Mouse (Mus musculus) left cerebral cortex, postnatal 25 days (tissue): ENCODE data around the gene 1700125H20Rik. TPM values are rescaled to one million over a fixed set of nuclear protein-coding genes. Genes with fewer than 3 reads are reported as not detected.
"Not testable (repeated sequence)": the region's sequence is repeated elsewhere in the genome, so short reads cannot be mapped to it uniquely, and the experiment has no call there.

ENCODE experiments used
- DNase-seq, 2 experiments: peaks; one replicate each; pipeline ENCODE4 v3.0.0; 2022; ENCODE audit warnings: low spot score in 2 of 2, mixed read lengths in 1 of 2
- intact Hi-C: fragments of 180-260 bp; cut with DNase I; formaldehyde crosslinking; loops from one replicate; pipeline ENCODE4 v1.15.1; 2025
- total RNA-seq, 2 experiments: library from RNA; stranded (reverse); gene quantifications; 2 replicates each; pipeline ENCODE4 v1.2.3; 2021

Gene 1700125H20Rik
- under 1 TPM in 1 of 2 experiments, not detected in 1; 0.57 TPM for total RNA-seq

DNA sequence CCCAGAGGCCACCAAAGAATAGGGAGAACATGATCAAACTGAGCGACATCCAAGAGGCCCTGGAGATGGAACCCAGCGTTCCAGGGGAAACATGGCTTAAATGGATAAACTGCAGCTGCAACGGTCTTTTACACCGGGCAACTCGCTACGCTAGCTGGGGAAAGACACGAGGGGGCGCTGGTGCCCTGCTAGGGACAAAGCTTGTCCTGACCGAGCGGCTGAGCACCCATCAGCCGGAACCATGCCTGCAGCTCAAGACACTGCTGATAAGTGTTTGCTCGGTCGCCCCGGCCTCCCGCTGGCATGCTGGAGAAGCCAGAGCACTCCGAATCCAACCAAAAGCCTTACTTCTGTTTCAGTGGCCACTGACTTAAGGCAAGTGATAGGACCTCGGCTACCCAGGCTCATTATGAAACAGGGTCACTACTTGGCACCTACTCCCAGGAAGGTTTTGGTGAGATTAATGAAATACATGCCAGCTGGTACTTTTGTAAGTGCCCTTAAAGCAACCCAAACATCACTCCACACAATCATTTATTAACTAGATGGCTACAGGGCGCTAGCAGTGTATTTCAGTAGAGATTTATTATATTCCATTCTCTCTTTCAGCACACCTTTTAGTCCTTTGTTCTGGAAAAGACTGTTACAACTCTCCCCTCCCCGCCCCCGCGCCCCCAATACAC lies at the start of gene 1700125H20Rik:
TSS of gene 1700125H20Rik (plus strand) at position 347 of the 683 bp plus-strand sequence.
- DNase-seq = peak; percentile 85 to 89
- intact Hi-C loops = loop anchor here (2.0 kb wide), 1 partner anchor 91 kb away; no protein-coding TSS in a partner anchor

DNA sequence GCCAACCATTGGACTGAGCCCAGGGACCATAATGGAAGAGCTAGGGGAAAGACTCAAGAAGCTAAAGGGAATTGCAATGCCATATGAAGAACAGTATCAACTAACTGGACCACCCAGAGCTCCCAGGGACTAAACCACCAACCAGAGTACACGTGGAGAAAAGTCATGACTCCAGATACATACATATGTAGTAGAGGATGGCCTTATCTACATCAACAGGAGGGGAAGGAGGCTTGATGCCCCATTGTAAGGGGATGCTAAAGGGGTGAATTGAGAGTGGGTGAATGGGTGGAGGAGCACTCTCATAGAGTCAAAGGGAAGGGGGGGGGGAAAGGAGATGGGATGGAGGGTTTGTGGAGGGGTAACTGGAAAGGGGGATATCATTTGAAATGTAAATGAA lies 48.1 kb upstream of the 1700125H20Rik start:
- no peak for DNase-seq
- intact Hi-C loops = no loop called here

DNA sequence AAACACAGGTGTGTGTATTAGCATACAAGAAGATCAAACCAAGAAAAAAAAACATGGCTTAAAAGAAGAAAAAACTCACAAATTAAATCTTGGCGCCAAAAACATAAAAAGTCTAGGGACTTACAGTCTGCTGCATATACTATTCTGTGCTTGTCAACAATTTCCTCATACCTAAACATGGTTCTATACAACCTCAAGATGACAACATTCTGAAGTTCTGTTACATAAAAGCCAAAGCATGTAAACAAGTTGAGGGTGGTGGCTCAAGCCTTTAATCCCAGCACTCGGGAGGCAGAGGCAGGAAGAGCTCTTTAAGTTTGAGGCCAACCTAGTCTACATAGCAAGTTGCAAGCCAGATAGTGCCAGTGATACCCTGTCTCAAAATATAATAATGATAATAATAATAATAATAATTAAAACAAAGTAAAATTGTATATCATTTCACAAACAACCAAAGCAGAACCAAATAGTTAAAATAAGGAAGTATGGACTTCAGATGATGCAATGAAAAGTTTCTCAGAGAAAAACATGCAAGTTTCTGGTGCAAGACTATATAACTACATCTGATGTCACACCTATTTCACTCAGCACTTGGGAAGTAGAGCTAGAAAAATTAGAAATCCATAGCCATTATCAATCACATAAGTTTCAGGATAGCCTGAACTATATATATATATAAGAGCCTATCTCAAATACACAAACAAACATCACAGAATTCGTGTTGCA lies 46.8 kb upstream of the 1700125H20Rik start:
- intact Hi-C loops = no loop called here
- no peak for DNase-seq

DNA sequence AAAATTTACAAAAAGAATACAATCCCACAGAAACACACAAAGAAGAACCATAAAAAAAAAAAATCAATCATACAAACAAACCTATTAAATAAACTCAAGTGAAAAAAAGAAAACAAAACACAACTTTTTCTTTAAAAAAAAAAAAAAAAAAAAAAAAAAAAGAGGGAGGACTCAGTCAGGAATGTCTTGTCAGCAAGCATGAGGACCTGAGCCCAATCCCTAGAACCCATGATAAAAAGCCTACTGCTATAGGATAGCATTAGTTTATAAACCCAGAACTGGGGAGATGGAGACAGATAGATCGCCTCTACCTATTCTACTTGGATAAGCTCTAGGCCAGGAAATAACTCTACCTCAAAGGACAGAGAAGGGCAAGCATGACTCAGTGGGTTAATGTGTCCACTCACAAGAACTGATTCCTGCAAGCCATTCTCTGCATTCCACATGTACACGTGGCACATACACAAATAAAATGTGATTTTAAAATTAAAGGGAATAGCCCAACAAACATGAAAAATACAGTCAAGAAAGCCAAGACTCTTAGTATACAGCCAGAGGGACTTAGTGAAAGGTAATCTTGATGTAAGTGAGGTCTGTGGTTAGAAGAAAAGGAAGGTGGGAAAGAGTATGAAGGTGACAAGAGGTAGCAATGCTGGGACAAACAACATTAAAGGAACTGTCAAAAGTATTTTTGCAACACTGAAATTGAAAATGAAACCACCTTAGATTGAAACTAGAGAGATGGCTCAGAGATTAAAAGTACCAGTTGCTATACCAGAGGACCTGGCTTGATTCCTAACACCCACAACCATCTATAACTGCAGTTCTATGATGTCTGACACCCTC lies 43.7 kb upstream of the 1700125H20Rik start:
- intact Hi-C loops = no loop called here
- DNase-seq = peak in 1 of 2 experiments; percentile 10

DNA sequence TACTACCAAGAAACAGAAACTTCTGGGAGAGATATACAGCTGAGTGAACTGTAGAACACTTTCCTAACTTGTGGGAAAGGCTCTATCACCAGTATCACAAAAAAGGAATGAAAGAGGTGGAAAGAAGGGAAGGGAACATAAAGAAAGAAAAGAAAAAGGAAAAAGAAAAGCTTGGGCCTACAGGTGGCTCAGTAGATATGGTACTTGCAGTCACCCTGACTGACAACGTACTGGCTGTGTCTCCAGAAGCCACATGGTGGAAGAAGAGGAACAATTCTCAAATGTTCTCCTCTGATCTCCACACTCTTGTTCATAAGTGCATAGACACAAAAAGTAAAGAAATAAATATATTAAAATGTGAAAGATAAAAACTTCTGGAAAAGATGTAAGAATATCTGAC lies 41.3 kb upstream of the 1700125H20Rik start:
- DNase-seq = no peak
- intact Hi-C loops = no loop called here

DNA sequence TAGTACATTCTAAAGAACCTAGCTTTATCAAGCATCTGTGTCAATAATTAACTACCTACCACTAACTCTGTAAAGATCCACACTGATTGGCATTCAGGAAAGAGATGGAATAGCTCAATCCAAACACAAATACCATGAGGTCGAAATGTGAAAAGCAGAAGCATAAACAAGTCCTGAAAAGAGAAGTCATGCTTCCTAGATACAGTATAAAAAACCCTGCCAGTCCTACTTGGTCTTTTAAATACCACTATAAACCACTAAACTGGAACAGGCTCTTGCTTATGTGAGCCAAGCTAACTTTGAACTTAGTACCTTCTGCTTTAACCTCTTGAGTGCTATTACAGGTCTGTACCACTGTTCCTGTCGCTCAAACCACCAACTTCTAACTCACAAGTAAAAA lies 38.7 kb upstream of the 1700125H20Rik start:
- no peak for DNase-seq
- intact Hi-C loops = no loop called here

DNA sequence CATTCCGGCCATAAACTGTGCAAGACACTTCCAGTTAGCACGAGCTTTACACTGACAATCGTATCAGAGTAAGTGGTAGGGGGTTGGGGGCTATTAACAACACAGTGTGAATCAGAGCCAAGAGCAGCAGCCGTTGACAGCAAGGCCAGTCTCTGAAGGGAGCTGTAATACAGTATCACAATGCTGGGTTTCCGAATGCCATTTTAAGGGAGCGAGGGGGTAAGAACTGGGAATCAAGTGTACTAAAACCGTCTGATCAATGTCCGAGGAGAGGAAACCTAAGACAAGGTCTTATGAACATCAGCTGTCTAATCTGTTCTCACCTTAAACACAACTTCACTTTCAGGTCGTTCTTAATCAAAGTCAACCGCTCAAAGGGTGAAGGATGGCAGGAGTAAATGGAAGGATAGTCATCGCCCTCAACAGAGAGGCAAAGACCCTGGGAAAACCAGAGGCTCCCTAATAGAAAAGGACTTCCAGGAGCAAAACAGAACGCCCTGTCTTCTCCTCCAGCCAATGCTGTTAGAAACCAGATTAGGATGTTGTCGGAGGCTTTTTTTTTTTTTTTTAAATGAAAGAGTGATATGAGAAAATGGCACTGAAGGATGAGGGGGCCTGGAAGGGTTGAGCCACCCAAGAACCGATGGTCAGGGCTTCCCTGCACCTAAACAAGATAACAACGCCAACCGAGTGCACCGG lies 31.3 kb upstream of the 1700125H20Rik start:
- intact Hi-C loops = loop anchor here (1.0 to 5.0 kb wide), 2 partner anchors 172 to 267 kb away; partner anchors contain the start of genes Ggnbp2 and Ppm1d
- DNase-seq = peak; percentile 12 to 15

DNA sequence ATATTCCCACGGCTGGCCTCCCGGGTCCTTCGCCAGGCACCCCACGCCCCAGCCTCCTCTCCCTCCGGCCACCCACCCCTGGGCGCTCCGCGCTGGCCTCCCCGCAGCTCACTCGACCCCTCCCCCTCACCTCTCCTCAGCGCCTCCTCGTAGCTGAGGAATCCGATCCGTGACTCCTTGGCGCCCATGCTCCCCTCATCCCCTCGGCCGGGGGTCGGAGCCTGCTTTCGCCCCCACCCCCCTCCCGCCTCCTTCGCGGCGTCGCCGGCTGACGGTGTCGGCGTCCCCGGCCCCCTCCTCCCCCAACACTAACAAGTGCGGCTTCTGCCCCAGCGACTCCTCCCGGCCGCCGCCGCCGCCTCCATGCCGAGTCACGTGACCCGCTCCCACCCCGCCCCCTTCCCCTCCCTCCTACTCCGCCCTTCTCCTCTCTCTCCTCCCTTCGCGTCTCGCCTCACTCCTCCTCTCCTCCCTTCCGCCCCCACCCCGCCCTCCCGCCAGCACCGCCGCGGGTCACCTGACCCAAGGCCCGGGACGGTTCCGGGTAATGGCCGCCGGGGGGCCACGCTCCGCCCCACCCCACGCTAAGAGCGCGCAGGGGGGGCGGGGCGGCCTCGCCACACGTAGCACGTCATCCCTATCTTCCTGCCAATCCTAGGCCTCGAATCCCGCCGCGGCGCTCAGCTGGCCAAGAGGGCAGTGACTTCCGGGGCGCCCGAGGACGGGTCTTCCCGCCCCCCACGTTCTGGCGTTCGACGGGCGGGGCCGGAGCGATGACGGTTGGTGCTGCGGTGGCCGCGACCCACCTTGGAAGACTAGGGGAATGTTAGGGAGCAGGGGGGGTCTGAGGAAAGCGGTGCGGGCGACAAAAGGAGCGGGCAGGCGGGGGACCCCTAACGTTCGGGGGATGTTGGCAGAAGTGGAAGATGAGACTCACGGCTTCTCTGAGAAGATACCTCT lies 30.3 kb upstream of the 1700125H20Rik start, which contains the start of gene Usp32:
TSS of gene Usp32 (minus strand) at position 581 of the 960 bp plus-strand sequence.
- intact Hi-C loops = loop anchor here (1.0 to 5.0 kb wide), 3 partner anchors 94 to 268 kb away; partner anchors contain the start of genes Ggnbp2 and Ppm1d
- DNase-seq = peak; percentile 97 to 98

DNA sequence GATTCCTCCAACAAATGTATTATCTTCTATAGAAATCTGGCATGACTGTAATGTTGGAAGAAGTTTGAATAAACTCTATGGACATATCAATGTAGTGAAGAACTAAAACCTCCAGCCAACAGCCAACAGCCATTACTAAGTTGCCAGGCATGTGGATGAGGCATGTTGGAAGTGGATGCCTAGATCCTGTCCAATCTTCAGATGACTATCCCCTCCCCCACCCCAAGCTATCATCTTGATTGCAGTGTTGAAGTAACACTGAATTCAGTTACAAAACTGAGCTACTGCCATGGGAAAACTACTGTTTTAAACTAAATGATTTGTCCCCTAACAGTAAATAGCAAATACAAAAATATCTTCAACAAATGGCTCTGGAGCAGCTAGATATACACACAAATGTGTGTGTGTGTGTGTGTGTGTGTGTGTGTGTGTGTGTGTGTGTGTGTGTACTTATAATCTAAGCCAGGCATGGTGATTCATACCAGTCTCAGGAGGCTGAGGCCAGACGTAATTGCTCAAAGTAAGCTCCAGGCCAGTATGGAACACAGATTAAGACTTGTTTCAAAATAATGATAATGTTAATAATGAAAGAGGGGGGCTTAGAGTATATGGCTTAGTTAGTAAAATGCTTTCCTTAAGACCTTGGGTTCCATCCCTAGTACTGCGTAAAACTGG lies 17.8 kb upstream of the 1700125H20Rik start:
- intact Hi-C loops = no loop called here
- no peak for DNase-seq

DNA sequence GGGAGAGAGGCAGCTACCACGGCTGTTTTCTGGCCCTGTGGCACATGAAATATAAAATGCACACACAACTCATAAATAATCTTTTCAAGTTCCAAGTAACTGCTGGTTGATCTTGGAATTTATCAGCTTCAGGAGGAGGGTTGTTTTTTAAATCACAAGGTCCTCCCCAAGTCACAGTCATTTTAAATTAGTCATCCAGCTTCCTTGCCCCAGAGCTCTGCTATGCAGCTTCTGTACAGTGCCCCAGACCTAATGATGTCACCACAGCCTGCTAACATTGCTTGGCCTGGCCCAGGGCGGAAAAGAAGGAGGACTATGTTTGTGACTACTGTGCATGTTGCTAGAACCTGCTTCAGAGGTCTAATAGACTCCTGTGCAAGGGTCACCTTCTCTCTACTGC lies 12.9 kb upstream of the 1700125H20Rik start:
- intact Hi-C loops = no loop called here
- no peak for DNase-seq

DNA sequence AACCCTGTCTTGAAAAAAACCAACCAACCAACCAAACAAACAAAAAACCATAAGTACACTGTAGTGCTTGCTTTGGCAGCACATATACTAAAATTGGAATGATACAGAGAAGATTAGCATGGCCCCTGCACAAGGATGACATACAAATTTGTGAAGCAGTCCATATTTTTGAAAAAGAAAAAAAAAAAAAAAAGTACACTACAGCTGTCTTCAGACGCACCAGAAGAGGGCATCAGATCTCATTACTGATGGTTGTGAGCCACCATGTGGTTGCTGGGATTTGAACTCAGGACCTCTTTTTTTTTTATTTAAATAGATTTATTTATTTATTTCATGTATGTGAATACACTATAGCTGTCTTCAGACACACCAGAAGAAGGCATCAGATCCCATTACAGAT lies 7.2 kb upstream of the 1700125H20Rik start:
- intact Hi-C loops, DNase-seq: not testable (repeated sequence)

DNA sequence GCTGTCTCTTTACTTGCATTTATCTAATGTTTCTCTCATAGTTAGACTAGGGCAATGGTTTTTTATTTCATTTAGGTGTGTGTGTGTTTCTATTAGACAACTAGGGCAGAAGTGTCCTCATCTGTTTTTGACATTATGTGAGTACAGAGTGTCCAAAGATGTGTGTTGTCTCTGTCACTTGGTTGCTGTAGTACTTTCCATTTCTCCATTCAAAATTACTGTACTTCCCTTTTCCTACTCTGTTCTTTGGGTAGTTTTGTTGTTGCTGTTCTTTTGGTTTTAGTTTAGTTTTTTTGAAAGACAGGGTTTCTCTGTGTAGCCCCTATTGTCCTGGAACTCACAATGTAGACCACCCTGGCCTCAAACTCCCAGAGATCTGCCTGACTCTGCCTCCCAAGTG lies 5.8 kb upstream of the 1700125H20Rik start:
- intact Hi-C loops = no loop called here
- no peak for DNase-seq

DNA sequence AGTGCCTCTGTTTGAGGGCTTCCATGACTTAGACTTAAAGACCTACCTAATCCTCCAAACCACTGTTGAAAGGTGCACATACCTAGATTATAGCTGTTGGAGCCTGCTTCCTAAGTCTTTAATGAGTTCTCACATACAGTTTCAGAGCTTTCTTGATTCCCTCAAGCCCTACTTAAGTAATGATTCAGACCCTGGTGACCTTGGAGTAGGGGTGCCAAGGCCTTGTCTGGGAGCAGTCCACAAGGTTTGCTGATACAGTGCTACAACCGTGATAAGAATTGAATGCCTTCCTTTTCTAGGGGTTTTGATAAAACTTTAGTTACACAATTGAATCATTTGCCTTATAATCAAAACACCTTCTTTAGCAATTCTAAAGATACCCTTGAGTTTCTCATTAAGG lies 2.7 kb upstream of the 1700125H20Rik start:
- no peak for DNase-seq
- intact Hi-C loops = no loop called here

DNA sequence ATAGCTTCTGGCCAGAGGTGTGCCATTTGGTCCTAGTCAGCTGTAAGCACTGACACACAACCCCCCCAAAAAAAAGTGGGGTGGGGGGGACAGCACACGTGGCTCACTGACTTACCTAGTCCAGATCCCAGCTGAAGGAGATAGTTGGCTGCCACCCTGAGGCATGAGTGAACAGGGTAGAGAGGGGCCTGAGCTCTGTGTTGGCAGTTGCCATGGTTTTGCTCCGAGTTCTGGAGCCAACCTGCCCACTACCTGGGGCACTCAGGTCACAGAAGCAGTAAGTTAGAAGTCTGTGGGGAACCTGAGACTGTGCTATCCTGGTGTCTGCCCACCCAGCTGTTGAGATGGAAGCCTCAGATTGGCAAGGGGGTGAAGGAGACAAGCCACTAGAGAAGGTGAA lies 629 bp downstream of the 1700125H20Rik start:
- intact Hi-C loops = loop anchor here (2.0 kb wide), 1 partner anchor 90 kb away; no protein-coding TSS in a partner anchor

DNA sequence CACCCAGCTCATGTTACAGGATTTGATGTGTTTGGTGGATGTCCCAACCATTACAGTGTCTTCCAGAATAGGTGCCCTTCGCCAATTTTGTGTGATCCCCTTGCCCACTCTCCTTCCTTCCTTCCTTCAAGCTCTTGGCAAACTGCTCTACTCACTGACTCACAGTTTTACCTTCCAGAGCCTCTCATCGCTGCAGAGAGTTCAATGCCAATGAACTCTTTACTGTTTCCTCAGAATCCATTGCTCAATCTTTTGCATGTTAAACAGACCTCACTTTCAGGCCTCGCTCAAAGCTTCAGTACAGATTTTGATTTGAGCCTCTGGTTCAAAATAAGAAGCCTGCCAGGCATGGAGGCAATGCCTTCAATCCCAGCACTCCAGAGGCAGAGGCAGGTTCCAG lies 5.7 kb downstream of the 1700125H20Rik start:
- intact Hi-C loops = no loop called here

More for the DNA sequence above, 629 bp downstream of the 1700125H20Rik start:
- DNase-seq = no peak

DNA sequence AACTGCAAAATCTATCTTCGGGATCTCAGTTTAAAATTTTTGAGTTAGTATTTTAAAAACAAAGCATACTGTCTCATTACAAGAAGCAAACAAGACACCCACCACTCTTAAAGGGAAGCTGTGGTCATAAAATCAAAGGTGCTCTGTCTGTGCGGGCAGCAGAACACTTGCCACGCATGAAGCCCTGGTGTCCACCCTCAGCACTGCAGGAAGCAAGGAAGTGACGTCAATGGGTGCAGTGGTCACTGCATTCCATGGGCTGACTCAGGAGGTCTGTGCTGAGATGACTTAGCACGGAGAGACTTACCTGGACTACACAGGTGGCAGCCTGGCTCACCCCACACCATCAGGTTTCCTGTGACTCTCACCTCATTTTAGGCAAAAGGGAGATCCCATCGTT lies 7.6 kb downstream of the 1700125H20Rik start:
- DNase-seq = no peak
- intact Hi-C loops = no loop called here

More for the DNA sequence above, 5.7 kb downstream of the 1700125H20Rik start:
- DNase-seq = no peak

DNA sequence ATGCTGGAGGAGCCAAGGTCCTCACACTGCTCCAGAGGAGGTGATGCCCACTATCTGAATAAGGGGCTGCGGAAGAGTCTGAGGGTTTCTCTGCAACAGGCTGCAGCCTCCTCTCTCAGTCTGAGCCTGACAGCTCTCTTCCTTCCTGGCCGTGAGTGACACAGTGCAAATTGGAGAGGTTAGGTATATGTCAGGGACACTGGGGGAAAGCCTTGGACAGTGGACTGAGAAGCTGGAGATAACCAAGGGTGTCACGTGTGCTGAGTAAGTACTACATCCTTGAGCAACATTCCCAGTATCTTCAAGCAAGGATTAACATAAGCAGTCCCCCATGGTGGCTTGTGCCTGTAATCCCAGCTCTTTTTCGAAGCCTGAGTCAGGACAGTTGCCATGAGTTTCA lies 8.2 kb downstream of the 1700125H20Rik start:
- intact Hi-C loops = no loop called here
- DNase-seq = no peak
